Mouse (Mus musculus) kidney, adult 2 months (tissue): ENCODE data around the gene Tfap4.

Experiments
- CTCF ChIP-seq: fragments of 200-500 bp; conservative IDR thresholded peaks from 2 replicates; pipeline ENCODE4 v1.5.1; 2011; ENCODE audit warnings: low read depth, mild to moderate bottlenecking, control low read depth, low read length, moderate library complexity, mixed read lengths; ENCODE audit not compliant: insufficient read depth, insufficient read length
- POLR2A ChIP-seq: fragments of 200-500 bp; IDR thresholded peaks from one replicate; pipeline ENCODE4 v1.6.1; 2011; ENCODE audit warnings: low read depth, low read length, control low read depth

DNA sequence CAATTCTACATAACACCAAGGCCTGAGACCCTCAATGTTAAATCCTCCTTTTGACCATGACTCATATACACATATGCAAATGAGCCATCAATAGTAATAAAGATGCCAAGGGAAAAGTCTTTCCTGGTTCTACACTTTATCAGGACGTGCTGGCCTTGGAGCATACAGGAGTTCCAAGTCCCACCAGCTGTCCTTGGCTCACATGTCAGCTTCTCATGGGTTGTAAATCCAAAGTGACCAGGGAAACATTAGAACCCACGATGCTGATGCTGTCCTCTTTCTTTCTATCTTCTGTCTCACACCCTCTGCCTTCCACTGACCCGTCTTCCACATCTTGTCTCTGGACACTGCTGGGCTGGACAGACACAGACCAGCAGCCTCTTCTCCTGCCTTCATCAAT is 58.0 kb downstream of the Tfap4 start:
- TF ChIP-seq POLR2A (no peak), CTCF (no peak)
